Mouse (Mus musculus) liver, adult 2 months (tissue): ENCODE results near the gene Arhgef2. TPM values are rescaled to one million over a fixed set of nuclear protein-coding genes. Genes with fewer than 3 reads are reported as not detected.

Experiments
- DNase-seq: peaks from one replicate; pipeline ENCODE4 v3.0.0-alpha.2; 2011; ENCODE audit warnings: low read depth, low spot score; ENCODE audit errors: extremely low read depth
- H3K27ac ChIP-seq: fragments of 200-500 bp; replicated peaks from 2 replicates; pipeline ENCODE4 v1.5.1; 2012; ENCODE audit warnings: low read depth, mild to moderate bottlenecking, control low read depth, inconsistent platforms, low read length; ENCODE audit not compliant: insufficient read depth
- H3K27me3 ChIP-seq: fragments of 200-500 bp; 2 replicates; pipeline ENCODE4 v1.6.1; 2012; ENCODE audit warnings: mild to moderate bottlenecking, moderate library complexity, low read length, inconsistent platforms; ENCODE audit not compliant: control insufficient read depth, insufficient read depth
- H3K36me3 ChIP-seq: fragments of 200-500 bp; 2 replicates; pipeline ENCODE4 v1.6.1; 2012; ENCODE audit warnings: low read length, inconsistent platforms; ENCODE audit not compliant: control insufficient read depth, insufficient read depth
- H3K4me1 ChIP-seq: fragments of 200-500 bp; 2 replicates; pipeline ENCODE4 v1.6.1; 2011; ENCODE audit warnings: low read length; ENCODE audit not compliant: control insufficient read depth, insufficient read depth
- H3K4me3 ChIP-seq: fragments of 200-500 bp; 2 replicates; pipeline ENCODE4 v1.5.1; 2011; ENCODE audit warnings: low read depth, mild to moderate bottlenecking, control low read depth, low read length, moderate library complexity; ENCODE audit not compliant: insufficient read depth
- H3K79me2 ChIP-seq: fragments of 200-500 bp; 2 replicates; pipeline ENCODE4 v1.6.1; 2012; ENCODE audit warnings: inconsistent platforms, mild to moderate bottlenecking, low read length, moderate library complexity; ENCODE audit not compliant: control insufficient read depth, insufficient read depth
- H3K9ac ChIP-seq: fragments of 200-500 bp; 2 replicates; pipeline ENCODE4 v1.6.1; 2012; ENCODE audit warnings: low read depth, mild to moderate bottlenecking, control low read depth, inconsistent platforms, low read length
- CTCF ChIP-seq: fragments of 200-500 bp; IDR thresholded peaks from 2 replicates; pipeline ENCODE4 v1.5.1; 2011; ENCODE audit warnings: low read depth, low read length, control low read depth
- POLR2A ChIP-seq: fragments of 200-500 bp; IDR thresholded peaks from 2 replicates; pipeline ENCODE4 v1.6.1; 2011; ENCODE audit warnings: low read length, control low read depth; ENCODE audit not compliant: insufficient read depth; ENCODE audit errors: extremely low read depth
- WGBS: fragments of 180-500 bp; shearing (Covaris S2); methylation state at CpG from one replicate; pipeline ENCODE4 v1.1.7; 2018; 5-methylcytosine and 5-hydroxymethylcytosine counted together
- polyA plus RNA-seq: library from polyadenylated mRNA; depleted of rRNA; stranded (reverse); fragments of >200 nt; gene quantifications from 2 replicates; pipeline ENCODE4 v1.2.3, GENCODE M21; 2012; rRNA removed
- total RNA-seq: library from RNA; depleted of rRNA; stranded (reverse); fragments of >200 nt; gene quantifications from 2 replicates; pipeline ENCODE4 v1.2.3, GENCODE M21; 2014; rRNA removed

Arhgef2 gene
- total and polyA plus RNA-seq, 2 experiments, result 2.7 to 4.9 TPM

GRCm38 (mm10) chr3:88684980-88685941, 79.5 kb downstream of the Arhgef2 start, which contains the start of gene Khdc4:
Gene Khdc4, plus strand, starts transcription at chr3:88685803.
- Histone ChIP-seq H3K27me3 (no peaks in the 10 kb centered on the region), H3K9ac (peak within 1 kb of the TSS; percentile 97), H3K36me3 (peaks cover 26% of the 10 kb centered on the region), H3K27ac (peak within 1 kb of the TSS; percentile 93), H3K4me1 (peaks cover 9% of the 10 kb centered on the region), H3K4me3 (peak within 1 kb of the TSS; percentile 90), H3K79me2 (peaks cover 17% of the 10 kb centered on the region; the same call in 1 of the 2 replicates)
- under 1% methylated on average over 47 of the region's 47 CpGs for WGBS
- TF ChIP-seq POLR2A (peak; percentile 82; the same call in 1 of the 2 replicates), CTCF (no peak)
- DNase-seq, result peak; percentile 97

DNA sequence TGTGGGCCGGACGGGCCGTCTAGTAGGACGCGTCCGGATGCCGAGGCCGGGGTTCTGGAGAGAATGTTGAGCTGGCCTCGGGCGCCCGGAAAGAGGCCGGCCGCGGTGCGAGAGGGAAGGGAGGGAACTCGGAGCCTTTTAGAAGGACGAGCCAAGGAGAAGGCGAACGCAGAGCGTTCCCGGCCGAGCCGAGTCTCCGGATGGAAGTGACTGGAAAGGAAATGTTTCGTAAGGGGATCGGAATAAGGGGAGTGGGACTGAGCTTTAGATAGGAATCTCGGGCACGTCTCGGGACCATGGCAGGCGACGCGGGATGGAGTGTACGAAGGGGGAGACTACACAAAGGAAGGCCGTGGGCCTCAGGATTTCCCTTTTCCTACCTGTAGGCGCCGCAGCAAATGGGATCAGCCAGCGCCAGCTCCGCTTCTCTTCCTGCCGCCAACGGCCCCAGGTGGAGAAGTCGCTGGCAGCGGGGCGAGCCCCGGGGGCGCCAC, 80.2 kb downstream of the Arhgef2 start:
- DNase-seq, result peak; percentile 52
- Histone ChIP-seq H3K36me3 (peaks cover 33% of the 10 kb centered on the region), H3K27me3 (no peaks in the 10 kb centered on the region), H3K79me2 (peaks cover 17% of the 10 kb centered on the region; the same call in 1 of the 2 replicates), H3K4me1 (peaks cover 9% of the 10 kb centered on the region), H3K9ac (peak overlapping the region; percentile 97), H3K27ac (peak overlapping the region; percentile 93), H3K4me3 (peak overlapping the region; percentile 90)
- WGBS, result under 1% methylated on average over 45 of the region's 45 CpGs
- no peak for TF ChIP-seq POLR2A
- no peak for TF ChIP-seq CTCF

DNA sequence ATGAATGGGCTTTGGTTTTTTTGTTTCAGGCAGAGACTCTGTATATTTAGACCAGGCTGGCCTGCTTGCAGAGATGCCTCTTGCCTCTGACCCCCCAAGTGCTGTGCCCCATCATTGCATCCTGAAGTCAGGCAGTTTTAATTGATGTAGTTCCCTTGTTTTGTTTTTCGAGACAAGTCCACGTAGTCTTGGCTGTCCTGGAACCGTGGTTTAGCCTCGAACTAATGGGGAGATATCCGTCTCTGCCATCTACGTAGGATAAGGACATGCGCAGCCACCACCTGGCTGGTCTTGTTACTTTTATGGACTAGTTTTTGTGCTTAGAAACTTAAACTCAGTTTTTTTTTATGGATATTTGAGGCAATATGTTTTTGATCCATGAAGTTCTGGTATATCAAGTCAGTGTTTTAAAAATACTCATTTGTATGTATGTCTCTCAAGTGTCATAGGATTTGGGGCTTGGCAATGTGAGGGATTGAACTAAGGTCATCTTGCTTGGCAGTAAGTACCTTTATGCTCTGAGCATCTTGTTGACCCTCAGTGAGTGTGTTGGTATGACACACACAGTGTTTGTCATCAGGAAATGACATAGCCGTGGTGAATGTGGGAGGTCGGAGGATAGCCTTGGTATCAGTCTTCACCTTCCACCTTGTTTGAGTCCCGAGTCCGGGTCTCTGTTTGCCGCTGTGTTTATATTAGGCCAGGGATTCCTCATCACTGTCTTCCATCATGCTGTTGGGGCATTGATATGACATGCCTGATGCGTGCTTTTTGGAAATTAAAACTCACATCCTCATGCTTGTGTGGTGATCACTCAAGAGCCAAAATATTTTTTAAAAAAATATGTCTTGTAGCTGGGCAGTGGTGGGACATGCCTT, 81.2 kb downstream of the Arhgef2 start:
- peaks cover 17% of the 10 kb centered on the region; the same call in 1 of the 2 replicates for H3K79me2 ChIP-seq
- peaks cover 9% of the 10 kb centered on the region for H3K4me1 ChIP-seq
- H3K27ac ChIP-seq, result peak overlapping the region; percentile 22; the same call in 1 of the 2 replicates
- no peaks in the 10 kb centered on the region for H3K27me3 ChIP-seq
- WGBS, result 14% methylated on average over 13 of the region's 13 CpGs
- peak overlapping the region; percentile 97 for H3K9ac ChIP-seq
- DNase-seq, result peak; percentile 46
- TF ChIP-seq CTCF (no peak), POLR2A (no peak)
- peak overlapping the region; percentile 90 for H3K4me3 ChIP-seq
- H3K36me3 ChIP-seq, result peaks cover 40% of the 10 kb centered on the region

DNA sequence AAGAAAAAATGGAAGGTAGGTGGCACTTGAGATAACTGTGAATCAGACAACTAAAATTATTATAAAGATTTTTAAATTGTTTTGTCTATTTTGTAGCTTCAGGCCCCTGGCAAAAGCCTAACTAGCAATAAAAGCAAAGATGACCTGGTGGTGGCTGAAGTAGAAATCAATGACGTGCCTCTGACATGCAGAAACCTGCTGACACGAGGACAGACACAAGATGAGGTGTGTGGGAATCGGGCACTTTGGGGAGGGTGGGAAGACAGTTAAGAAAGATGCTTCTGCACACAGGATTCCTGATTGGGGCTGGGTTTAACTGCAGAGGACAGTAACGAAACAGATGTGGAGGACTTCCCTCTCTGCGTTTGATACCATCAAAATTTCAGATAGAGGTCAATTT, 83.3 kb downstream of the Arhgef2 start:
- TF ChIP-seq POLR2A (no peak), CTCF (no peak)
- H3K27me3 ChIP-seq, result no peaks in the 10 kb centered on the region
- no peak overlapping the region for H3K4me3 ChIP-seq
- H3K9ac ChIP-seq, result no peak overlapping the region
- DNase-seq, result no peak
- H3K27ac ChIP-seq, result no peak overlapping the region
- H3K79me2 ChIP-seq, result peaks cover 17% of the 10 kb centered on the region; the same call in 1 of the 2 replicates
- 66% methylated on average over 5 of the region's 5 CpGs for whole genome bisulfite sequencing
- peaks cover 57% of the 10 kb centered on the region for H3K36me3 ChIP-seq
- peaks cover 7% of the 10 kb centered on the region for H3K4me1 ChIP-seq

DNA sequence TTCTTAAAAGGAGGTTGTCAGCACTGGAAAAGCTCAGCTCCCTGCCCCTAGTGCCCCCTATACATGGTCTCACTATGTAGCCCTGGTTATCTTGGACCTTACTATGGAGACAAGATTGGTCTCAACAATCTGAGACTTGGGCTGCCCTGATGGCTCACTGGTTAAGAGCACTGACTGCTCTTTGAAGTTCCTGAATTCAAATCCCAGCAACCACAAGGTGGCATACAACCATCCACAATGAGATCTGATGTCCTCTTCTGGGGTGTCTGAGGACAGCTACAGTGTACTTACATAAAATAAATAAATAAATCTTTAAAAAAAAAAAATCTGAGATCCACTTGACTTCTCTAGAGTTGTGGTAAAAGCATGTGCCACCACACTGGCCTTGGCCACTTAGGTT, 89.8 kb downstream of the Arhgef2 start:
- DNase-seq, result no peak
- H3K36me3 ChIP-seq, result peaks cover 90% of the 10 kb centered on the region

More for the DNA sequence above, 89.8 kb downstream of the Arhgef2 start:
- no peak overlapping the region for H3K9ac ChIP-seq
- H3K27ac ChIP-seq, result no peak overlapping the region
- H3K4me1 ChIP-seq, result no peaks in the 10 kb centered on the region
- peaks cover 3% of the 10 kb centered on the region; the same call in 1 of the 2 replicates for H3K79me2 ChIP-seq
- H3K4me3 ChIP-seq, result no peak overlapping the region
- no peaks in the 10 kb centered on the region for H3K27me3 ChIP-seq
- TF ChIP-seq POLR2A (no peak), CTCF (no peak)

Other genes starting within 250 kb of the Arhgef2 start
- gene Paqr6, start 241.4 kb upstream of the Arhgef2 start, total RNA-seq, result not detected in 2 replicates
- gene Paqr6, start 241.4 kb upstream of the Arhgef2 start, polyA plus RNA-seq, result 0.56 and 0.66 TPM in 2 replicates
- 0.34 and 0.74 TPM in 2 replicates for gene Bglap3, start 233.2 kb upstream of the Arhgef2 start, total RNA-seq
- 0.11 and 2.0 TPM in 2 replicates for gene Bglap3, start 233.2 kb upstream of the Arhgef2 start, polyA plus RNA-seq
- gene Bglap2, start 227.3 kb upstream of the Arhgef2 start, total RNA-seq, result not detected in 2 replicates
- gene Bglap2, start 227.3 kb upstream of the Arhgef2 start, polyA plus RNA-seq, result not detected in 2 replicates
- gene Bglap, start 221.5 kb upstream of the Arhgef2 start, total RNA-seq, result not detected in 2 replicates
- gene Bglap, start 221.5 kb upstream of the Arhgef2 start, polyA plus RNA-seq, result not detected in 2 replicates
- 12.9 and 16.5 TPM in 2 replicates for gene Pmf1, start 195.6 kb upstream of the Arhgef2 start, total RNA-seq
- 59.0 and 68.1 TPM in 2 replicates for gene Pmf1, start 195.6 kb upstream of the Arhgef2 start, polyA plus RNA-seq
- gene Slc25a44, start 180.8 kb upstream of the Arhgef2 start, total RNA-seq, result 26.1 and 28.1 TPM in 2 replicates
- gene Slc25a44, start 180.8 kb upstream of the Arhgef2 start, polyA plus RNA-seq, result 57.0 and 60.9 TPM in 2 replicates
- gene Sema4a, start 144.8 kb upstream of the Arhgef2 start, total RNA-seq, result 23.4 and 37.9 TPM in 2 replicates
- 109 and 117 TPM in 2 replicates for gene Sema4a, start 144.8 kb upstream of the Arhgef2 start, polyA plus RNA-seq
- gene Lmna, start 96.0 kb upstream of the Arhgef2 start, total RNA-seq, result 28.2 and 38.5 TPM in 2 replicates
- gene Lmna, start 96.0 kb upstream of the Arhgef2 start, polyA plus RNA-seq, result 41.0 and 44.7 TPM in 2 replicates
- gene Mex3a, start 73.6 kb upstream of the Arhgef2 start, total RNA-seq, result under 0.01 TPM in 2 replicates
- gene Mex3a, start 73.6 kb upstream of the Arhgef2 start, polyA plus RNA-seq, result 0.02 and 0.04 TPM in 2 replicates
- gene Rab25, start 57.7 kb upstream of the Arhgef2 start, total RNA-seq, result 0.18 and 0.20 TPM in 2 replicates
- gene Rab25, start 57.7 kb upstream of the Arhgef2 start, polyA plus RNA-seq, result 0.32 and 0.46 TPM in 2 replicates
- 104 and 125 TPM in 2 replicates for gene Lamtor2, start 52.9 kb upstream of the Arhgef2 start, total RNA-seq
- 201 and 204 TPM in 2 replicates for gene Lamtor2, start 52.9 kb upstream of the Arhgef2 start, polyA plus RNA-seq
- gene Ubqln4, start 52.2 kb upstream of the Arhgef2 start, total RNA-seq, result 8.3 and 14.2 TPM in 2 replicates
- gene Ubqln4, start 52.2 kb upstream of the Arhgef2 start, polyA plus RNA-seq, result 41.1 and 42.8 TPM in 2 replicates
- gene Ssr2, start 30.1 kb upstream of the Arhgef2 start, total RNA-seq, result 90.0 and 110 TPM in 2 replicates
- gene Ssr2, start 30.1 kb upstream of the Arhgef2 start, polyA plus RNA-seq, result 155 and 176 TPM in 2 replicates
- not detected in 2 replicates for gene Rxfp4, start 47.2 kb downstream of the Arhgef2 start, total RNA-seq
- gene Rxfp4, start 47.2 kb downstream of the Arhgef2 start, polyA plus RNA-seq, result not detected in 2 replicates
- 32.9 and 34.7 TPM in 2 replicates for gene Khdc4, start 79.8 kb downstream of the Arhgef2 start, total RNA-seq
- 23.8 and 39.7 TPM in 2 replicates for gene Khdc4, start 79.8 kb downstream of the Arhgef2 start, polyA plus RNA-seq
- 18.0 and 19.9 TPM in 2 replicates for gene Rit1, start 110.9 kb downstream of the Arhgef2 start, total RNA-seq
- 14.4 and 14.8 TPM in 2 replicates for gene Rit1, start 110.9 kb downstream of the Arhgef2 start, polyA plus RNA-seq
- gene Syt11, start 169.2 kb downstream of the Arhgef2 start, total RNA-seq, result 1.6 and 1.9 TPM in 2 replicates
- 0.92 and 2.4 TPM in 2 replicates for gene Syt11, start 169.2 kb downstream of the Arhgef2 start, polyA plus RNA-seq
- 5.3 and 5.6 TPM in 2 replicates for gene Gon4l, start 229.3 kb downstream of the Arhgef2 start, total RNA-seq
- gene Gon4l, start 229.3 kb downstream of the Arhgef2 start, polyA plus RNA-seq, result 4.2 and 4.9 TPM in 2 replicates